29 mouse cellular contexts compared by ENCODE assay signal in the genomic region with DNA sequence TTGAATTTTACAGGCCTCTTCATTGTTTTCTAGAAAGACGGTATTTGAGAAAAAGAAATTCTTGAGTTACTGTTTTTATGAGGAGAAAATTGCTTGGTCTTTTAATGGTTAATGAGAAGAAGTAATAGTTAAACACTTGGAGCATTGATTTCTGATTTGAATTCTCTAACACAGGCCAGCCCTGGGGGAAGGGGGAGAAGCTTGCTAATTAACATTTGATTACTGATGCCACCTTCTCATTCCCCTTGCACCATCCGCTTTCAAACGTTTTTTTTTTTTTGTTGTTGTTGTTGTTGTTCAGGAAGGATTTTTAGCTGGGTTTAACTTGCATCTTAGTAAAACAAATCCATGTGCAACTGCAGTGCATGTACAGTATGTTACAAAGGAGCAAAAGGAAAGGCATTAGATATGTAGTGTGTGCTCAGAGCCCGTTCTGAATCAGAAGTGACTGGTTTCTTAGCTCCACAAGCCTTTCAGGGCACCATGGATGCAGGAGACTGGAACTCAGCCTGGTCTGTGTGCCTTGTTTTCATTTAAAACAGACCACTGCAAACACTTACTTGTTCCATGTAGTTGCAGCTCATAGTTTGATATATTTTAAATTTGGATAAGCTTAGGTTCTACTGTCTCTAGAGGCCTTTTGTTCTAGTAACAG.
DNase-seq lines count a peak whose midpoint lies in the region; ATAC-seq lines count a peak whose summit lies in the region.
"Had no signal": no experiment of that assay in that cellular context is flagged by ENCODE, and none has a peak within 500 bp of the region (broad histone marks: within the 10 kb centered on the region; RNA-seq: fewer than 3 reads in every experiment).

No protein-coding gene starts in this region.

- no peak overlapping the region for H3K4me2 ChIP-seq in midbrain, embryonic 13.5 days (replicated peaks)
- no peak overlapping the region for H3K4me2 ChIP-seq in midbrain, embryonic 14.5 days (ENCODE audit: low read length)
- no peak overlapping the region; the same call in 1 of the 2 replicates for H3K4me2 ChIP-seq in forebrain, embryonic 14.5 days (ENCODE audit: low read length)
- H3K4me2 ChIP-seq: heart, embryonic 11.5 days; limb, embryonic 13.5 days; liver, embryonic 11.5 days; lung, embryonic 15.5 days; midbrain, embryonic 11.5 days; neural tube, embryonic 15.5 days; stomach, embryonic 15.5 days had no signal

- H3K9me3 ChIP-seq in midbrain, embryonic 13.5 days = no peaks in the 10 kb centered on the region
- no peaks in the 10 kb centered on the region for H3K9me3 ChIP-seq in midbrain, embryonic 14.5 days (ENCODE audit: control insufficient read depth, low read length)
- H3K9me3 ChIP-seq in forebrain, embryonic 14.5 days (replicated peaks; ENCODE audit: control insufficient read depth, low read length) = no peaks in the 10 kb centered on the region
- H3K9me3 ChIP-seq: G1E; limb, embryonic 13.5 days; lung, embryonic 15.5 days; neural tube, embryonic 15.5 days; stomach, embryonic 15.5 days had no signal

- H3K27ac ChIP-seq in midbrain, embryonic 13.5 days = peak overlapping the region; percentile 47; the same call in 1 of the 2 replicates
- H3K27ac ChIP-seq in midbrain, embryonic 14.5 days (replicated peaks; ENCODE audit: low read depth, low read length) = no peak overlapping the region
- peak overlapping the region; percentile 1; the same call in 1 of the 2 replicates for H3K27ac ChIP-seq in forebrain, embryonic 14.5 days (ENCODE audit: low read depth, low read length)
- H3K27ac ChIP-seq: gastrocnemius, adult 2 months; kidney, postnatal 0 days; left cerebral cortex, adult 2 months; limb, embryonic 13.5 days; lung, embryonic 15.5 days; neural tube, embryonic 15.5 days; stomach, embryonic 15.5 days had no signal

- 0 out of 2 replicates have a peak, but pooled peaks cover 7% of the 10 kb centered on the region for H3K4me1 ChIP-seq in midbrain, embryonic 13.5 days (replicated peaks)
- H3K4me1 ChIP-seq in midbrain, embryonic 14.5 days (ENCODE audit: control insufficient read depth, insufficient read depth, low read length) = peaks cover 4% of the 10 kb centered on the region; the same call in 1 of the 2 replicates
- H3K4me1 ChIP-seq in forebrain, embryonic 14.5 days (ENCODE audit: control insufficient read depth, insufficient read depth, low read length) = peaks cover 8% of the 10 kb centered on the region
- H3K4me1 ChIP-seq: limb, embryonic 13.5 days; lung, embryonic 15.5 days; stomach, embryonic 15.5 days had no signal

- no peak for ATAC-seq in midbrain, embryonic 13.5 days
- ATAC-seq in midbrain, embryonic 14.5 days (ENCODE audit: low FRiP score, low TSS enrichment) = no peak
- ATAC-seq in forebrain, embryonic 14.5 days = peak; percentile 75
- ATAC-seq: intestine, embryonic 16.5 days had no signal

- WGBS in midbrain, embryonic 13.5 days = 31% methylated on average over 4 of the region's 4 CpGs
- WGBS in midbrain, embryonic 14.5 days = 47% methylated on average over 4 of the region's 4 CpGs
- WGBS in forebrain, embryonic 14.5 days = 10% methylated on average over 4 of the region's 4 CpGs

- H3K9ac ChIP-seq in midbrain, embryonic 13.5 days (replicated peaks) = no peak overlapping the region
- no peak overlapping the region for H3K9ac ChIP-seq in midbrain, embryonic 14.5 days (replicated peaks; ENCODE audit: low read length)
- H3K9ac ChIP-seq in forebrain, embryonic 14.5 days (ENCODE audit: low read length) = no peak overlapping the region
- H3K9ac ChIP-seq: limb, embryonic 13.5 days; lung, embryonic 15.5 days; neural tube, embryonic 15.5 days; stomach, embryonic 15.5 days had no signal

- H3K27me3 ChIP-seq in midbrain, embryonic 13.5 days = peaks cover 9% of the 10 kb centered on the region
- no peaks in the 10 kb centered on the region for H3K27me3 ChIP-seq in midbrain, embryonic 14.5 days (ENCODE audit: control insufficient read depth, insufficient read depth, low read length)
- H3K27me3 ChIP-seq in forebrain, embryonic 14.5 days (replicated peaks; ENCODE audit: control insufficient read depth, insufficient read depth, low read length) = no peaks in the 10 kb centered on the region
- H3K27me3 ChIP-seq: limb, embryonic 13.5 days; lung, embryonic 15.5 days; neural tube, embryonic 15.5 days; stomach, embryonic 15.5 days had no signal

- no peaks in the 10 kb centered on the region for H3K36me3 ChIP-seq in midbrain, embryonic 13.5 days
- H3K36me3 ChIP-seq in midbrain, embryonic 14.5 days (ENCODE audit: control insufficient read depth, insufficient read depth, low read length) = no peaks in the 10 kb centered on the region
- H3K36me3 ChIP-seq in forebrain, embryonic 14.5 days (ENCODE audit: control insufficient read depth, insufficient read depth, low read length) = no peaks in the 10 kb centered on the region
- H3K36me3 ChIP-seq: limb, embryonic 13.5 days; lung, embryonic 15.5 days; neural tube, embryonic 15.5 days; stomach, embryonic 15.5 days had no signal

- H3K4me3 ChIP-seq in midbrain, embryonic 13.5 days (replicated peaks) = no peak overlapping the region
- H3K4me3 ChIP-seq in midbrain, embryonic 14.5 days (replicated peaks; ENCODE audit: low read depth, low read length) = no peak overlapping the region
- H3K4me3 ChIP-seq in forebrain, embryonic 14.5 days (ENCODE audit: low read depth, low read length) = no peak overlapping the region
- H3K4me3 ChIP-seq: gastrocnemius, adult 2 months; left cerebral cortex, adult 2 months; limb, embryonic 13.5 days; lung, embryonic 15.5 days; neural tube, embryonic 15.5 days; stomach, embryonic 15.5 days had no signal

- peak; percentile 4 for DNase-seq in embryo, embryonic 11 days
- no peak for DNase-seq in embryo, embryonic 10.5 days (ENCODE audit: low spot score)
- DNase-seq in midbrain, embryonic 14.5 days = no peak
- peak; percentile 62 for DNase-seq in forebrain, embryonic 14.5 days (ENCODE audit: low spot score)
- no peak for DNase-seq in kidney, postnatal 36 days
- no peak for DNase-seq in kidney, postnatal 10 days
- DNase-seq: adrenal gland, adult 8-10 months; cerebellum, adult 11-12 months; cerebellum, adult 9-11 months; gastrocnemius, adult 2 months; gastrocnemius, postnatal 36 days; heart, adult 18-20 months; heart, postnatal 36 days; kidney, adult 8-10 months; retina, postnatal 1 day; right cerebral cortex, postnatal 14 days; thymus, postnatal 14 days had no signal

Comparison
In these comparisons a context has a peak if more than half of its experiments do, and no peak if none do; other contexts are left out.
1. DNase-seq: peak in embryo, embryonic 11 days (single experiment) and forebrain, embryonic 14.5 days (single experiment); none in embryo, embryonic 10.5 days (single experiment), midbrain, embryonic 14.5 days (single experiment), kidney, postnatal 36 days (0 of 2) and kidney, postnatal 10 days (single experiment).